Mouse (Mus musculus) bone marrow macrophage, adult 2 months (primary cell): ENCODE results near the gene Atg9a. TPM values are rescaled to one million over a fixed set of nuclear protein-coding genes. Genes with fewer than 3 reads are reported as not detected.
"Not testable (repeated sequence)": the region's sequence is repeated elsewhere in the genome, so short reads cannot be mapped to it uniquely, and the experiment has no call there.

Source experiments
- H3K27ac ChIP-seq: 2 replicates; pipeline ENCODE4 v1.5.1; 2012; ENCODE audit warnings: low read depth, low read length; ENCODE audit not compliant: insufficient read depth
- H3K4me1 ChIP-seq: 2 replicates; pipeline ENCODE4 v1.6.1; 2012; ENCODE audit warnings: low read length; ENCODE audit not compliant: control insufficient read depth, insufficient read depth
- H3K4me3 ChIP-seq: 2 replicates; pipeline ENCODE4 v1.5.1; 2012; ENCODE audit warnings: mild to moderate bottlenecking, low read length, moderate library complexity; ENCODE audit not compliant: insufficient read depth
- CTCF ChIP-seq: IDR thresholded peaks from 2 replicates; pipeline ENCODE4 v1.5.1; 2012; ENCODE audit warnings: low read depth, mild to moderate bottlenecking, low read length, moderate library complexity
- POLR2A ChIP-seq: IDR thresholded peaks from 2 replicates; pipeline ENCODE4 v1.6.1; 2012; ENCODE audit warnings: mild to moderate bottlenecking, low read depth, low read length, borderline replicate concordance
- polyA plus RNA-seq: library from polyadenylated mRNA; stranded (reverse); fragments of >200 nt; gene quantifications from 2 replicates; pipeline ENCODE4 v1.2.4, GENCODE M21; 2012; ENCODE audit not compliant: missing spikeins, insufficient read depth, insufficient read length

The Atg9a gene
- 30.2 and 33.5 TPM in 2 replicates for polyA plus RNA-seq

GRCm38 (mm10) chr1:75191622-75192402, at the start of gene Atg9a, which contains the start of gene Ankzf1:
Gene Atg9a (minus strand): TSS chr1:75192196.
Gene Ankzf1 (plus strand): TSS chr1:75192151.
- TF ChIP-seq POLR2A (peak; percentile 79; the same call in 1 of the 2 replicates), CTCF (no peak)
- peak within 1 kb of the TSS; percentile 90 for H3K4me3 ChIP-seq
- peak within 1 kb of the TSS; percentile 89 for H3K27ac ChIP-seq
- peaks cover 32% of the 10 kb centered on the region for H3K4me1 ChIP-seq

- H3K4me3 ChIP-seq = no peak overlapping the region
- no peak for TF ChIP-seq POLR2A
- no peak for TF ChIP-seq CTCF
- H3K4me1 ChIP-seq = peaks cover 18% of the 10 kb centered on the region
- no peak overlapping the region for H3K27ac ChIP-seq
These were observed 47.6 kb upstream of the Atg9a start for GRCm38 (mm10) chr1:75239591-75239990.

GRCm38 (mm10) chr1:75236117-75237050, 44.4 kb upstream of the Atg9a start, which contains the start of gene Dnajb2:
Gene Dnajb2 (plus strand): TSS chr1:75236406.
- Histone ChIP-seq H3K4me1 (peaks cover 16% of the 10 kb centered on the region), H3K4me3 (peak within 1 kb of the TSS; percentile 63), H3K27ac (no peak within 1 kb of the TSS)
- TF ChIP-seq CTCF = no peak
- no peak for TF ChIP-seq POLR2A

- Histone ChIP-seq H3K27ac (no peak overlapping the region), H3K4me3 (no peak overlapping the region), H3K4me1 (peaks cover 19% of the 10 kb centered on the region)
- TF ChIP-seq CTCF (peak; percentile 7; the same call in 1 of the 2 replicates), POLR2A (no peak)
These were observed 42.6 kb upstream of the Atg9a start for GRCm38 (mm10) chr1:75234606-75235005.

GRCm38 (mm10) chr1:75232489-75232888, 40.5 kb upstream of the Atg9a start:
- not testable (repeated sequence) for H3K4me3 ChIP-seq, H3K27ac ChIP-seq
- peaks cover 18% of the 10 kb centered on the region for H3K4me1 ChIP-seq

GRCm38 (mm10) chr1:75231664-75232152, 39.7 kb upstream of the Atg9a start, which contains the start of gene A630095N17Rik:
Gene A630095N17Rik (minus strand): TSS chr1:75232102.
- Histone ChIP-seq H3K4me1 (peaks cover 13% of the 10 kb centered on the region), H3K4me3 (no peak within 1 kb of the TSS)

GRCm38 (mm10) chr1:75231224-75231623, 39.2 kb upstream of the Atg9a start:
- TF ChIP-seq CTCF (no peak), POLR2A (no peak)
- H3K4me3 ChIP-seq = no peak overlapping the region
- H3K4me1 ChIP-seq = peaks cover 13% of the 10 kb centered on the region
- H3K27ac ChIP-seq = no peak overlapping the region

More at GRCm38 (mm10) chr1:75231664-75232152, 39.7 kb upstream of the Atg9a start, which contains the start of gene A630095N17Rik:
- H3K27ac ChIP-seq = no peak within 1 kb of the TSS
- TF ChIP-seq POLR2A (no peak), CTCF (no peak)

- H3K27ac ChIP-seq = no peak overlapping the region
- peaks cover 9% of the 10 kb centered on the region; the same call in 1 of the 2 replicates for H3K4me1 ChIP-seq
- no peak for TF ChIP-seq POLR2A
- no peak for TF ChIP-seq CTCF
- no peak overlapping the region for H3K4me3 ChIP-seq
These were observed 38.5 kb upstream of the Atg9a start for GRCm38 (mm10) chr1:75230335-75230994.

- no peak overlapping the region for H3K27ac ChIP-seq
- no peak for TF ChIP-seq CTCF
- TF ChIP-seq POLR2A = no peak
- peaks cover 5% of the 10 kb centered on the region; the same call in 1 of the 2 replicates for H3K4me1 ChIP-seq
- H3K4me3 ChIP-seq = no peak overlapping the region
These were observed 37.2 kb upstream of the Atg9a start for GRCm38 (mm10) chr1:75229158-75229557.
